Mouse (Mus musculus) C2C12 (cell line): ENCODE measurements around the gene Os9. TPM values are rescaled to one million over a fixed set of nuclear protein-coding genes. Genes with fewer than 3 reads are reported as not detected.
A peak's percentile ranks its signal among the peaks of the same experiment; 100 is the strongest.

Experiments used
- H3K27me3 ChIP-seq: one replicate; pipeline ENCODE4 v1.6.1; 2011; ENCODE audit not compliant: control insufficient read depth, insufficient read depth, insufficient read length
- H3K36me3 ChIP-seq: one replicate; pipeline ENCODE4 v1.6.1; 2011; ENCODE audit not compliant: control insufficient read depth, insufficient read depth
- H3K4me3 ChIP-seq: one replicate; pipeline ENCODE4 v1.5.1; 2011; ENCODE audit warnings: mild to moderate bottlenecking, control low read depth; ENCODE audit not compliant: poor library complexity, insufficient read depth, severe bottlenecking
- H3K79me2 ChIP-seq: one replicate; pipeline ENCODE4 v1.6.1; 2011; ENCODE audit not compliant: control insufficient read depth, insufficient read depth
- H3K79me3 ChIP-seq: one replicate; pipeline ENCODE4 v1.6.1; 2011; ENCODE audit warnings: low read depth, control low read depth
- H3ac ChIP-seq: one replicate; pipeline ENCODE3; 2011; ENCODE audit warnings: low read depth; ENCODE audit not compliant: control insufficient read depth, insufficient read length
- CEBPB ChIP-seq: IDR thresholded peaks from one replicate; pipeline ENCODE4 v1.6.1; 2011; ENCODE audit warnings: low read depth, mild to moderate bottlenecking, control low read depth, moderate library complexity
- CTCF ChIP-seq: IDR thresholded peaks from one replicate; pipeline ENCODE4 v1.5.1; 2011; ENCODE audit not compliant: control insufficient read depth, insufficient read depth, insufficient read length
- FOSL1 ChIP-seq: IDR thresholded peaks from one replicate; pipeline ENCODE4 v1.8.0; 2011; ENCODE audit warnings: mild to moderate bottlenecking, low read length; ENCODE audit not compliant: poor library complexity, insufficient read depth, severe bottlenecking
- MAX ChIP-seq: IDR thresholded peaks from one replicate; pipeline ENCODE4 v1.6.1; 2011; ENCODE audit warnings: mild to moderate bottlenecking, control low read depth
- MYOD1 ChIP-seq: IDR thresholded peaks from one replicate; pipeline ENCODE4 v1.6.1; 2011; ENCODE audit warnings: low read depth; ENCODE audit not compliant: control insufficient read depth, insufficient read length
- MYOG ChIP-seq: IDR thresholded peaks from one replicate; pipeline ENCODE4 v1.6.1; 2011; ENCODE audit not compliant: control insufficient read depth, insufficient read length; ENCODE audit errors: extremely low read depth
- USF1 ChIP-seq: IDR thresholded peaks from one replicate; pipeline ENCODE4 v1.6.1; 2011; ENCODE audit warnings: low read depth, mild to moderate bottlenecking, control low read depth, moderate library complexity
- polyA plus RNA-seq: library from polyadenylated mRNA; unstranded; fragments of >200 nt; fragmentation: generic; extraction: Trizol; gene quantifications from one replicate; pipeline ENCODE4 v1.2.1, GENCODE M21; 2012; ENCODE audit warnings: missing spikeins

Gene Os9
- polyA plus RNA-seq, 1 experiment = 35.6 TPM

GRCm38 (mm10) chr10:127122018-127122417, 1.1 kb upstream of the Os9 start:
- no peaks in the 10 kb centered on the region for H3K27me3 ChIP-seq
- no peak overlapping the region for H3K4me3 ChIP-seq
- H3K79me3 ChIP-seq = no peaks in the 10 kb centered on the region
- peaks cover 15% of the 10 kb centered on the region for H3K36me3 ChIP-seq
- no peaks in the 10 kb centered on the region for H3K79me2 ChIP-seq
- no peak overlapping the region for H3ac ChIP-seq
- TF ChIP-seq MYOD1 = no peak

- H3K79me3 ChIP-seq = no peaks in the 10 kb centered on the region
- peaks cover 26% of the 10 kb centered on the region for H3K36me3 ChIP-seq
- peak overlapping the region; percentile 88 for H3ac ChIP-seq
- H3K79me2 ChIP-seq = no peaks in the 10 kb centered on the region
- no peak for TF ChIP-seq CEBPB
- no peak for TF ChIP-seq USF1
- no peak for TF ChIP-seq CTCF
- no peaks in the 10 kb centered on the region for H3K27me3 ChIP-seq
- H3K4me3 ChIP-seq = peak overlapping the region; percentile 90
Measured at GRCm38 (mm10) chr10:127120301-127121065, 448 bp downstream of the Os9 start.

GRCm38 (mm10) chr10:127119229-127119628, 1.7 kb downstream of the Os9 start:
- H3K4me3 ChIP-seq = no peak overlapping the region
- no peaks in the 10 kb centered on the region for H3K27me3 ChIP-seq
- H3K36me3 ChIP-seq = peaks cover 29% of the 10 kb centered on the region
- no peak overlapping the region for H3ac ChIP-seq
- TF ChIP-seq FOSL1 (no peak), USF1 (no peak), MYOG (no peak), MYOD1 (no peak), CTCF (no peak), MAX (no peak), CEBPB (no peak)
- no peaks in the 10 kb centered on the region for H3K79me2 ChIP-seq
- no peaks in the 10 kb centered on the region for H3K79me3 ChIP-seq

- Histone ChIP-seq H3K27me3 (no peaks in the 10 kb centered on the region), H3K36me3 (peaks cover 29% of the 10 kb centered on the region), H3K79me3 (no peaks in the 10 kb centered on the region), H3K79me2 (no peaks in the 10 kb centered on the region), H3K4me3 (no peak overlapping the region), H3ac (no peak overlapping the region)
- TF ChIP-seq CEBPB = no peak
- no peak for TF ChIP-seq MYOG
- no peak for TF ChIP-seq FOSL1
- TF ChIP-seq MYOD1 = no peak
- TF ChIP-seq USF1 = no peak
- TF ChIP-seq MAX = no peak
- no peak for TF ChIP-seq CTCF
Measured at GRCm38 (mm10) chr10:127118470-127118869, 2.5 kb downstream of the Os9 start.

GRCm38 (mm10) chr10:127115068-127115467, 5.9 kb downstream of the Os9 start:
- Histone ChIP-seq H3K79me2 (no peaks in the 10 kb centered on the region), H3K36me3 (peaks cover 29% of the 10 kb centered on the region)
- TF ChIP-seq FOSL1 (no peak), CTCF (no peak), CEBPB (no peak), USF1 (no peak), MYOD1 (no peak), MAX (no peak), MYOG (no peak)

GRCm38 (mm10) chr10:127114408-127114807, 6.5 kb downstream of the Os9 start:
- Histone ChIP-seq H3K4me3 (no peak overlapping the region), H3K36me3 (peaks cover 29% of the 10 kb centered on the region), H3K79me2 (no peaks in the 10 kb centered on the region), H3K79me3 (no peaks in the 10 kb centered on the region), H3K27me3 (no peaks in the 10 kb centered on the region), H3ac (no peak overlapping the region)
- no peak for TF ChIP-seq USF1
- TF ChIP-seq CEBPB = no peak
- TF ChIP-seq MAX = no peak
- TF ChIP-seq MYOG = no peak
- TF ChIP-seq FOSL1 = no peak
- TF ChIP-seq MYOD1 = no peak
- no peak for TF ChIP-seq CTCF

More at GRCm38 (mm10) chr10:127115068-127115467, 5.9 kb downstream of the Os9 start:
- H3K4me3 ChIP-seq = no peak overlapping the region
- H3K27me3 ChIP-seq = no peaks in the 10 kb centered on the region
- no peaks in the 10 kb centered on the region for H3K79me3 ChIP-seq
- H3ac ChIP-seq = no peak overlapping the region
